Mouse (Mus musculus): ENCODE results near the gene Chd3.

The Chd3 gene

DNA sequence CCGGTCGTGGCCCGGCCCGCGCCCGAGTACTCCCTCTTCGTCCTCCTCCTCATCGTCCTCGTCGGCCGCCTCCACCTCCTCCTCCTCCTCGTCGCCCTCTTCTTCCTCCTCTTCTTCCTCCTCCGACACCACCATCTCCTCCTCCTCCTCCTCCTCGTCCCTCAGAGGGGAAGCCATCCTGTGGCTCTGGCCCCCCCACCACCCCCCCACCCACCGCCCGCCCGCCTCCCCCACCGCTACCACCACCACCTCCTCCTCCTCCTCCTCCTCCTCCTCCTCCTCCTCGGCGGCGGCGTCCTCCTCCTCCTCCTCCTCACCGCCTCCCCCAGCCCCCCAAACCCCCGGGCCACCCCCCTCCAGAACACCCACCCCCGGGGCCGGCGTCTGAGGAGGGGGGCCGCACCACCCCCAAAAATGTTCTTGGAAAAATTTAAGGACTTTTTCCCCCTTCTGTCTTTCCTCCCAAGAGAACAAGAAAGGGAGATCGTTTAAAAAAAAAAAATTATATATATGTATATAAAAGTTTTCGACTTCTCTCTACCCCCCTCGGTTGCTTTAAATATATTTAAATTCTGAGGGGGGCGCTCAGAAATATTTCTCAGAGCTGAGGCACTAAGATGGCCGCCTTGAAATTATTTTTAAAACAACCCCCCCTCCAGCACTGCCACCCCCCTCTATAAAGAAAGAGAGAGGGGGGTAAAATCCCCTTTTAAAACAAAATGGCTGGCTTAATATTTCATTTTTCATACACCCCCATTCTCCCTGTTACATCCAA lies at the start of gene Chd3:
Gene Chd3 (minus strand): TSS at position 192 of the 775 bp plus-strand sequence.
- no peak for DNase-seq (ENCODE audit: low read depth, low spot score)

DNA sequence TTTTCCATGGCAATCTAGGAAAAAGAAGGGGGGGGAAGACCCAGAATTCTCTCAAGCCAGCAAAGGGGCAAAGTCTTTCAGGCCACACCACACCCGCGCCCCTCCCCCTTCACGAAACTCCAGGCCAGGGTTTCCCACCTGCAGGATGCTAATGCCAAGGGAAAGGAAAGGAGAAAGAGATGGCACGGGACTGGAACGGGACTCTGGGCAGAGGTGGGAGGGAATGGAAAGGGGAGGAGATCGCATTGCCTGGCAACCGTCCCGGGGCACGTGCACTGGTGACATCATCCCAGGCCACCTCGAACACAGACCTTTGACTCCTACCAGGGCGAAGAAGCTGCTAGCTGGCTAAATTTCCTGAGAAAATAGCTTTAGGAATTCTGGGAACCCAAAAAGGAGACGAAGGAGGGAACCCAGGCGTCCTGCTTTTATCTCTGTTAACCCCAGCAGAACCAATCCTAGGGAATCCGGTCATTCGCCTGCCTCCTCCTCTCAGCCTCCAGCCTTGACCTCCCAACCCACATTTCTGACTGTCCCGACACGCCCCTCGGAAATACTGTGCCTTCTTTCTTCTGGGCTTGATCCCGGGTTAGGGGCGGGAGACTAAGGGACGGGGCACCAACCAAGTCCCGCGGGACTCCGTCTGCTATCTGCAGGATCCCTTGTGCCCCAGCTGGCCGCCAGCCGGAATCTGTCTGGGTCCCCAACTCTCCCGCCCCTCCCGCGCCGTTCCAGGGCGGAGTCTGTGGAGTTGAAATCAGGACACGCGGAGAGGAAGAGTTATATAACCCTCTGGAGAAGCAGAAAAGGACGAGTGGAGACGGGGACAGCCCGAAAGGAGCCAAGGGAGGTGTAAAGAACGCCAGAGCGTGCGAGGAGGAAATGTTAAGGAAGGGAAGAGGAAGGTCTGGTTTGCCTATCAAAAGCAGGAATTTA lies 48.5 kb upstream of the Chd3 start:
- DNase-seq (ENCODE audit: low read depth, low spot score), result peak; percentile 96

DNA sequence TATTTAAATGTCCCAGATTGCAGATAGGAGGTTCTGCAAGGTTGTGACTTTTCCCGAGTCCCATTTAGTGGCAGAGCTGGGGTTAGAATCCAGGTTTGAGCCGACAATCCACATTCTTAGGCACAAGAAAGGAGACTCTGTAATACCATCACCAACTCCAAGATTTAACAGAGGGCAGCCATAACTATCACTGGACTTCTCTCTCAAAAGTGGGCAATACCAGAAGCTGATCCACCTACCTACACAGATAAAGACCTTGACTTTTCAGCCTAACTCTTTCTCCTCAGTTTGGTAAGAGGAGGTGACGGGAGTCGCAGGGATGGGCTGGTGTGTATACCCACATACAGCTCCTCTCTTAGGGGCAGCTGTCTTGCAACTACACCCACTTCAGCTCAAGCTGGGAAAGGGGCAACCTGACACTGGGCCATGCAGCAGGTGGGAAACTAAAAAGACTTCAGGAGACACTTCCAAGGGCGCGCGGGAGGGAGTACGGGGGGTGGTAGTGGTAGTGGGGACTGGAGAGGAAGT lies 47.8 kb upstream of the Chd3 start:
- DNase-seq (ENCODE audit: low read depth, low spot score), result no peak

DNA sequence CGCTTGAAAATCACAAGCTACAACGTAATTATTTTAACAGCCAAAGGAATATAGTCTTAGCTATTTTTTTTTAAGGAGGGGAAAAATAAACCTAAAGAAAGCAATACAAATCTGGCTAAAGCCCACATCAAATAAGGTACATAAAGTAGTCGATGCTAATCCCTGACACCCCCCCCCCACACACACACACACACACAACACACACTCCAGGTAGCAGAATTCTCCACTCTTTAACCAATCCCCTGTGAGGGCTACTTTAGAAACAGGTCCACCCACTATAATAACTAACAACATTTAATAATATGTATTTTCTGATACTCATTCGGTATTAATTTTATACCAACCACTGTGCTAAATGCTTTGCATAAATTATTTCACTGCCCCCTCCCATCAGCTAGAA lies 47.3 kb upstream of the Chd3 start:
- no peak for DNase-seq (ENCODE audit: low read depth, low spot score)

DNA sequence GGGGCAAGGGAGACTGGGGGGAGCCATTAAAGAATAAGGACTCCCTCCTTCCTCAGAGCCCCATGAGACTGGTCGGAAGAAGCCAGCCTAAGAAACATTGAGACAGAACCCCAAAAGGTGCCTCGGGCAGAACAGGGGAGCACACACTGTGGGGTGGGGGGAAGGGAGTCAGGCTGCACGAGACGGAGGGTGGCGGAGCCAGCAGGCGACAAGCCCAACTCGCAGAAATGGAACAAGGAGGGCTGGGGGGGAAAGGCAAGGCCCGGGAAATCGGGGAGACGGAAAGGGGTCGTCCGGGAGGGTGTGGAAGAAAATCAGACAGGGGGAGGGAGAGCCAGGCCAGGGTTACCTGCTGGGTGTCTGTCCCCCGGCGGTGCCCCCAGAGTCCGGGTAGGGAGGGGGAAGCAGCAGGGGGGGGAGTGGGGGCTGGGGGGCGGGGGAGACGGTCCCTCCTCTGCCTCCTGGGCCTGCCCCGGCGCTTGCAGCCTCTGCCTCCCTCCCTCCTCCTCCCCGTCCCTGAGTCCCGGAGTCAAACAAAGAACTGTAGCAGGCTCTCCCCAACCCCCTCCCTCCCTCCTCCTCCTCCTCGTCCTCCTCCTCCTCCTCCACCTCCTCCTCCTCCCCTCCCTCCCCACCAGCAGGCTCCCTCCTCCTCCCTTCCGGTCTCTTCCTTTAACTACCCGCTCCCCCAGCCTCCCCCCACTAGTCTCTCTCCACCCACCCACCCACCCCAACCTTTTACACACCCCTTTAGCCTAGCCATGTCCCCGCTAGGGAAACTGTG lies 46.7 kb upstream of the Chd3 start:
- DNase-seq (ENCODE audit: low read depth, low spot score), result peak; percentile 81

DNA sequence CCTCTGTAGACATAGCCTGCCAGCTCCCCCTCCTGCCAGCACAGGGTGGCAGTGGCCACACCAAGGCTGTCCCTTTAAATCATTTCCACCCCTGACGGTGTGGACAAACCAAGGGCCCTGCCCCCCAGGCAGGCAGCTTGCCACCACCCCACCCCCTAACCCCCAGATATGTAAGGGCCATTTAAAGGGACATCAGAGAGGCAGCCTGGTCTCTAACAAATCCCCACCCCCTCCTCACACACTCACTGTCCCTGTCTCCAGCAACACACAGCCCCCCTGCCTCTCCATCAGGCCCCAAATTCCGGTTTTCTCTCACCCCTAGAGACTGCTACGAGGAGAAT lies 46.1 kb upstream of the Chd3 start:
- DNase-seq (ENCODE audit: low read depth, low spot score), result peak; percentile 53

DNA sequence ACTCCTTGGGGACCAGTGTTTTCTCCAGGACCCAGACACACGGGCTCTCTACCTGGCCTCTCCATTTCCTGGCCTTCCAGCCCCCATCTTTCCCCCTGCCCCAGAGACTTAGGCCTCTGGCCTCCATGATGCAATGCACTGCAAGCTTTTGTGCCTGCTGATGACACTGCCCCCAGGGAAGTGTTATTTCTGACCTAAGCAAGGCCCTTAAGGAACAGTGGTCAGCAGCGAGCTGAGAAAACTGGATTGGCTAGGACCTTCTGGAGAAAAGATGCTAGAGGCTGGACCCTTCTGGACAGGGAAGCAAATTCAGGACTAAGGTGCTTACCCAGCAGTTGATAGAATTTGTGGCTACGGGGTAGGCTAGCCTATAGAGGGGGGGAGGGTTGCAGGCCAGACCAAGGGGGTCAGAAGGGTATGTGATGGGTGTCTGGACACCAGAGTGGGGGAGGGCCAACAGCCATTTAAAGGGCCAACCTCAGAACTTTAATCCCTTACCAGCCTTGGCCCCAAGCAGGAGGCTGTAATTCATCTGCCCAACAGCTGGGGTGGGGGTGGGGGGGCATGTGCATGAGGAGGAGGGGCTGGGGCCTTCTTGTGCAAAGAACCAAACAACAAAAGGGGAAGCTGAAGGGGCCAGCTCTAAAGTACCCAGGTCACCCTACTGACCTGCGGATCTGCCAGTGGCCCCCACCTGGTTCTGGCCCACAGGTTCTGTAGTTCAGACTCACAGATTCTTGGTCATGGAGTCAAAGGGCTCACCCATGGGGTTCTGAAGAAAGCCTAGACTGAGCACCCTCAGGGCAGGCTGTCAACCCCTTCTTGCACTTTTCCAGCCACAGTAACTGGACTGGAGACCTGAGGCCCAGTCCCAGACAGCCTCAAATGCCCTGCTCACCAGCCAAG lies 45.5 kb upstream of the Chd3 start:
- DNase-seq (ENCODE audit: low read depth, low spot score), result peak; percentile 55

GRCm38 (mm10) chr11:69413221-69414181 lies 44.3 kb upstream of the Chd3 start, which contains the start of gene Kdm6b:
Gene Kdm6b (minus strand): TSS chr11:69413675.
- DNase-seq (ENCODE audit: low read depth, low spot score), result peak; percentile 67

GRCm38 (mm10) chr11:69412548-69412947 lies 43.3 kb upstream of the Chd3 start:
- DNase-seq (ENCODE audit: low read depth, low spot score), result no peak

GRCm38 (mm10) chr11:69411538-69412203 lies 42.5 kb upstream of the Chd3 start:
- no peak for DNase-seq (ENCODE audit: low read depth, low spot score)

DNA sequence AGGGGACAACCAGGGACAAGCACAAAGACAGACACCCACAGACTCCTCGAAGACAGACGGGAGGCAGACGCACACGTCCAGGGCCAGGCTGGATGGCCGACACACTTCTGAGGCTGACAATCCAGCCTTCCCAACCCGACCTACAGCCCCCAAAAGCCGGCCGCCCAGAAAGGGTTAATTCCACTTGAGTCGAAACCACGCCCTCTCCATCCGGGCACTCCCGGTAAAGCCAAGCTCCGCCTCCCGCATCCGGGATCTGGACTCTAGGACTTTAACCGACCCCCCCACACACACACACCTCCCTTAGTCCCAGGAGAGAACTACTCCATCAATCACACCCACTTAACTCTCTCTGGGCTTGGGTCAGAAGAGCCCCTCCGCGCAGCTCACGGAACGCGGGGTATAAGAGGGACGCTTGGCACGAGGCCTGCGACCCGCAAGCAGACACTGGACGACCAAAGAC lies 41.9 kb upstream of the Chd3 start:
- peak; percentile 98 for DNase-seq (ENCODE audit: low read depth, low spot score)

DNA sequence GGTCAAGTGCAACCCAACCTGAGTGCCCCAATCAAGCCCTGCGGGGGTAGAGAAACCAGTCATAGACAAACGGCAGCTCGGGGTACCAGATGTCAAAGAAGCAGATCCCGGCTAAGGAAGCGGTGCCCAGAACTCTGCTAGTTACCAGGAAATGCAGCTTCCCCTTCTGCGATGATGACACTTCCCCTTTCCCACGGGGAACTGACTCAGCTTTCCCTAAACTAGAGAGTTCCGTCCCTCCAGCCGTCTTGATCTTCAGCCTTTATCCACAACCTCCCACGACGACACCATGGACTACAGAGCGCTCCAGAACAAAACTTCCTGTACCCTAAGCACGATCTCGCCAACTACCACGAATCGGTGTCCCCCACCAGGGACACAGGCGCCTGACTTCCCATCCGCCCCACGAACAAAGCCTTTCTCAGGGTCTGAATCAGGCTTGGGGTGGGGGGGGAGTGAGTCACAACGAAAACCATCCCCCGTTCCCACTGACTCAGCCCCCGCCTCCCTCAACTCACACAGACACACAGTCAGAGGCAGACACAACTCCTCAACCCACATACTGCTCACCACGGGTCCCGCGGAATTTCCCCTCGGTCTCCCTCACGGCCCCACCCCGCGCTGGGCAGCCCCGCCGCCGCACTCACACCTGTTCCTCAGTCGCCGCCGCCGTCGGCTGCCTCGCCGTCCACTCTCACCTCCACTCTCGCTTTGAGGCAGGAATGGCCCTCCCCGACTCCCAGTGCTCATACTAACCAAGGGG lies 41.3 kb upstream of the Chd3 start:
- DNase-seq (ENCODE audit: low read depth, low spot score), result peak; percentile 43

DNA sequence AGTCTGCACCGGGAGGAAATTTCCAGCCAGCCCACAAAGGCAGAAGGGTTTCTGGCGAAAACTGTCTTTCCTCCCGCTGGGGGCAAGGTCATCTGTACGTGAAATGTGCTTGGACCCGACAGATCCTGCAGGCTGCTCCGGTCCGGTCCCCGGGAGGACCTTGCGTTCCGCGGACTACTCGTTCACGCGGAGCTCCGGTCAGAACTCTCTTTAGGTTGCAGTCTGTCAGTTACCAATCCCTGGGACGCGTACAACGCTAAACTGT lies 40.8 kb upstream of the Chd3 start:
- no peak for DNase-seq (ENCODE audit: low read depth, low spot score)

- peak; percentile 80 for DNase-seq (ENCODE audit: low read depth, low spot score)
Observed at GRCm38 (mm10) chr11:69409378-69410044, 40.3 kb upstream of the Chd3 start.

- peak; percentile 92 for DNase-seq (ENCODE audit: low read depth, low spot score)
Observed at GRCm38 (mm10) chr11:69408541-69409377, 39.6 kb upstream of the Chd3 start.

GRCm38 (mm10) chr11:69407724-69408004 lies 38.5 kb upstream of the Chd3 start:
- DNase-seq (ENCODE audit: low read depth, low spot score), result no peak
